Mouse (Mus musculus): ENCODE data around the gene Ust. TPM values are rescaled to one million over a fixed set of nuclear protein-coding genes. Genes with fewer than 3 reads are reported as not detected.

The Ust gene
- polyA plus RNA-seq, 1 experiment from 2014 or later, result 10.5 TPM

DNA sequence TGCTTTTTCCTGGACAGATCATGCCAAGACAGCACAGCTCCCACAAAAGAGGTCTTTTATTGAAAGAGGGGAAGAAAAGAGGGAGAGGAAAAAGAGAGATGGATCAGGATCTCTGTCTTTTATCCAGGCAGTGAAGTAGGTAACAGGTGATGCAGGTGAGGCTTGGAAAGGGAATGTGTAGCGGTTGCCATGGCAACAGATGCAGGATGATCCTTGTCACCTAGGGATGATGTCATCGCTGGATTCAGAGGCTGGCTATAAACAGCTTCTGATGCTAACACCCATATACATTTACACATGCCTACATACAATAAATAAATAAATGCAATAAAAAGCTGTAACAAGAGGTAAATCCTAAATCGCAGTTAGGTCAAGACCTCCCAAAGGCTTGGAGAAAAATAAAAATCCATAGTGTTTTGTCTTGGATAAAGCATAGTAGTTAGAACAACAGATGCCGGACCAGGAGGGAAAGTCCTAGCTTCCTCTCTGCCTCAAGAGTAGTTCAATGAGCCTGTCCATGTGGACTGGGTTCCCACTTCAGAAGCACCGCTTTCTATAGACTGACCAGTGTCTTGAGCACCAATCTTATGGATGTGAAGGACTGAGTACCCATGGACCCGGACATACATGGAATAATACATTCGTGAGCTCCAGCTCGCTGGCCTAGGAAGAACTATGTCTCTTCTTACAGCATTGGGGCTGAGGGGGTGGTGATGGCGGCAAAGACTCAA, 319.4 kb downstream of the Ust start:
- Histone ChIP-seq H3K36me3 (ENCODE audit: control insufficient read depth, insufficient read depth, low read length) (no peaks in the 10 kb centered on the region), H3K4me2 (ENCODE audit: low read depth, low read length) (no peak overlapping the region), H3K9me3 (ENCODE audit: control insufficient read depth, low read length) (no peaks in the 10 kb centered on the region), H3K27me3 (ENCODE audit: control insufficient read depth, insufficient read depth, low read length) (no peaks in the 10 kb centered on the region), H3K4me1 (ENCODE audit: control insufficient read depth, insufficient read depth, low read length) (no peaks in the 10 kb centered on the region), H3K4me3 (ENCODE audit: low read depth, low read length) (no peak overlapping the region), H3K9ac (replicated peaks; ENCODE audit: low read depth, low read length) (no peak overlapping the region), H3K27ac (ENCODE audit: low read depth, low read length) (no peak overlapping the region)
- ATAC-seq (ENCODE audit: low read depth), result no peak
- WGBS, result 92% methylated on average over 9 of the region's 9 CpGs

DNA sequence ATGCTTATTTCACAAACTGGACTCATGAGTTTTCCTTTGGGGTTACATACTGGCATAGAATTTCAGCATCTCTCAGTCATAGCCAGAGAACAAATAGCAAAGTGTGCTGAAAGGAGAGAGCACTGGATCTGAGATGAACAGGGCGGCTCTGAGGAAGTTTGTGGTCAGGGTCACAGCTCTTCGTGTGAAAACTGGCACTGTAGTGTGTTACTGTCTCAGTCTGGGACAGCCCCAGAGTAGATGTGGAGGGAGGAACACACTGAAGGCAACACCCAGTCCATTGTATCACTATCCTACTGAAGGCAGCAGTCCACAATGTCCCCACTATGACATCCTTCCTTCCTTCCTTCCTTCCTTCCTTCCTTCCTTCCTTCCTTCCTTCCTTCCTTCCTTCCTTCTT, 321.0 kb downstream of the Ust start:
- H3K36me3 ChIP-seq (ENCODE audit: control insufficient read depth, insufficient read depth, low read length), result no peaks in the 10 kb centered on the region
- 53% methylated on average over 2 of the region's 2 CpGs for WGBS
- no peak for ATAC-seq (ENCODE audit: low read depth)

DNA sequence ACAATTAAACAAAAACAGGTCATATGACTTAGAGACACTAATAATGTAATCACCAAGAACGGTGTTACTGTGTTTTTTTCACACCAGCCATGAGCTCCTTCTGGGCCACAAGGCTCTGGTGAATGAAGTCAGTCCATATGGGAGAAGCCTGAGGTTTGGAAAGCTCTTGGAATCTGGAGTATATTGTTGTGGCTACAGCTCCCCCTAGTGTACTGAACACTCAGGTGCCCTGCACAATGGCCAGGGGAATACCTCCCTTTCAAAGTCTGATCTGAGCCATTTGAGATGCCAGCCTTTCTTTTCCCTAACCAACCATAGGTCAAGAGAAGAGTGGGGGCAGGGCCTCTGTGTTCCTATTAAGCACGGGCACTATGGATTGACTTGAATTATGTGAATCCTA, 322.3 kb downstream of the Ust start:
- H3K4me1 ChIP-seq (ENCODE audit: control insufficient read depth, insufficient read depth, low read length), result no peaks in the 10 kb centered on the region
- H3K9me3 ChIP-seq (ENCODE audit: control insufficient read depth, low read length), result no peaks in the 10 kb centered on the region
- no peaks in the 10 kb centered on the region for H3K27me3 ChIP-seq (ENCODE audit: control insufficient read depth, insufficient read depth, low read length)
- WGBS, result 2% methylated on average over 2 of the region's 2 CpGs
- no peak overlapping the region for H3K9ac ChIP-seq (replicated peaks; ENCODE audit: low read depth, low read length)
- H3K36me3 ChIP-seq (ENCODE audit: control insufficient read depth, insufficient read depth, low read length), result no peaks in the 10 kb centered on the region
- no peak overlapping the region for H3K4me2 ChIP-seq (ENCODE audit: low read depth, low read length)
- no peak overlapping the region for H3K4me3 ChIP-seq (ENCODE audit: low read depth, low read length)
- ATAC-seq (ENCODE audit: low read depth), result peak; percentile 93
- no peak overlapping the region for H3K27ac ChIP-seq (ENCODE audit: low read depth, low read length)

More for the DNA sequence above, 321.0 kb downstream of the Ust start:
- Histone ChIP-seq H3K27ac (ENCODE audit: low read depth, low read length) (no peak overlapping the region), H3K9ac (replicated peaks; ENCODE audit: low read depth, low read length) (no peak overlapping the region), H3K9me3 (ENCODE audit: control insufficient read depth, low read length) (no peaks in the 10 kb centered on the region), H3K4me3 (ENCODE audit: low read depth, low read length) (no peak overlapping the region), H3K27me3 (ENCODE audit: control insufficient read depth, insufficient read depth, low read length) (no peaks in the 10 kb centered on the region), H3K4me2 (ENCODE audit: low read depth, low read length) (no peak overlapping the region), H3K4me1 (ENCODE audit: control insufficient read depth, insufficient read depth, low read length) (no peaks in the 10 kb centered on the region)

DNA sequence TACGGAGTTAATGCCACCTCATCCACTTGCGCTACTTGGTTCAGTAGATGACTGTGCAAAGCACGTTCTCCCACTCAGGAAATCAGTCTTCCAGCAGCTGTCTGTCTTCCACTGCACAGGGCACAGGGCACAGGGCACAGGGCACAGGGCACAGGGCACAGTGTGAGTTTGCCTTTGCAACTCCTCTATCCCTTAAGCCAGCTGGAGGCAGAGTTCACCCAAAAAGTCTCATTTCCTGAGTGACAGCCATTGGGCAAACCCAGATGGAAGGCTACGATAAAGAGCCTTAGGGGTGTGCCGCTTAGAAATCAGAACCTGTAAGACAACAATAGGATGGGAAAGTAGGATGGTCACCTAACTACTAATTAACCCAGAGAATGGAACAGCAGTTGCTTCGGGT, 322.9 kb downstream of the Ust start:
- H3K4me2 ChIP-seq (ENCODE audit: low read depth, low read length), result no peak overlapping the region
- no peaks in the 10 kb centered on the region for H3K9me3 ChIP-seq (ENCODE audit: control insufficient read depth, low read length)
- H3K4me1 ChIP-seq (ENCODE audit: control insufficient read depth, insufficient read depth, low read length), result no peaks in the 10 kb centered on the region
- H3K27ac ChIP-seq (ENCODE audit: low read depth, low read length), result no peak overlapping the region
- H3K9ac ChIP-seq (replicated peaks; ENCODE audit: low read depth, low read length), result no peak overlapping the region
- no peaks in the 10 kb centered on the region for H3K27me3 ChIP-seq (ENCODE audit: control insufficient read depth, insufficient read depth, low read length)
- 64% methylated on average over 6 of the region's 6 CpGs for WGBS
- no peak overlapping the region for H3K4me3 ChIP-seq (ENCODE audit: low read depth, low read length)
- H3K36me3 ChIP-seq (ENCODE audit: control insufficient read depth, insufficient read depth, low read length), result no peaks in the 10 kb centered on the region
- ATAC-seq (ENCODE audit: low read depth), result no peak

DNA sequence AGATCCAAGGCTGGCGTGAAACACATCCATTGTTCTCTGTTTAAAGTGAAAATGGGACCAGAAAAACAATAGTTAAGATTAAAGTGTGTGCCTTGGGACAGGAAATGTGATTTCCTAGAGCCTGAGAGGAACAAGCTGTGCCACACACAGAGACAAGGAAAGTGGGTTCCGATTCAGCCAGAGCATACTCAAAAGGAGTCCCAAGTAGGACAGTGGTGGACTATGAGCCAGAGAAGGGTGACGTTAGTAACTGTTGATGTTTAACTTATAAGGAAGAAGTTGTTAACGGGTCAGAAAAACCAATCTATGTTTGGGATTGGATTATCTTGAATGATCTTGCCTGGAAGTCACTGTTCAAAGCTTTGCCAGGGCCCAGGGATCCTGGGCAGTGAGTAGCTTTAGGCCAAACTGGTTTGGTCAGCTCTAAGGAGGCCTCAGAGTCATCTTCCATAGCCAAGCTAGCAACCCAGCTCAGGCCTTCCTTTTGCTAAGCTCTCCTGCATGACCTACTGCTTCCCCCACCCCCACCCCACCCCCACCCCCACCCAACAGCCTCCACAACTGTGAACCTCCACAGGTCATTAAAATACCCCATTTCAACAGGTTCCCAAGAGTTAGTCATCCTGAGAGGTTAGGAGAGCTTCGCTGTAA, 329.2 kb downstream of the Ust start:
- no peak for ATAC-seq (ENCODE audit: low read depth)
- no peak overlapping the region for H3K4me3 ChIP-seq (ENCODE audit: low read depth, low read length)
- no peaks in the 10 kb centered on the region for H3K27me3 ChIP-seq (ENCODE audit: control insufficient read depth, insufficient read depth, low read length)
- no peak overlapping the region for H3K27ac ChIP-seq (ENCODE audit: low read depth, low read length)
- H3K4me2 ChIP-seq (ENCODE audit: low read depth, low read length), result no peak overlapping the region
- H3K9me3 ChIP-seq (ENCODE audit: control insufficient read depth, low read length), result no peaks in the 10 kb centered on the region
- no peaks in the 10 kb centered on the region for H3K4me1 ChIP-seq (ENCODE audit: control insufficient read depth, insufficient read depth, low read length)
- H3K9ac ChIP-seq (replicated peaks; ENCODE audit: low read depth, low read length), result no peak overlapping the region
- H3K36me3 ChIP-seq (ENCODE audit: control insufficient read depth, insufficient read depth, low read length), result no peaks in the 10 kb centered on the region
- 86% methylated on average over 5 of the region's 5 CpGs for WGBS

DNA sequence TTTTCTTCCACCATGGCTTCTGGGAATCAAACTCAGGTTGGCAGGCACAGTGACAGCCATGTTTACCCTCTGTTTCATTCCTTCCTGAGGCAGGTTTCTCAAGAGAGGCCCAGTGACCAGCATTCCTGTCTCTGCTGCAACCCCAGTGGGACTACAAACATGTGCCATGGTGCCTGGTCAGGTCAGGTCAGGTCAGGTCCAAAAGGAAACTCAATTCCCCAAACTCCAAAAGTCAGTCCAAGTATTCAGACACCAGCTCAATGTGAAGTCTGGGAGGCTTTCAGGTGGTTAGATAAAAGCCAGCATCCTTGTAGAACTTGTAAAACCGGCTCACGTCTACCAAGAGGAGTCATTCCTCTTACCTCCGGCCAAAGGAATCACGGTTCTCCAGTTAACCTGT, 333.0 kb downstream of the Ust start:
- H3K27ac ChIP-seq (ENCODE audit: low read depth, low read length), result no peak overlapping the region
- H3K4me1 ChIP-seq (ENCODE audit: control insufficient read depth, insufficient read depth, low read length), result no peaks in the 10 kb centered on the region

DNA sequence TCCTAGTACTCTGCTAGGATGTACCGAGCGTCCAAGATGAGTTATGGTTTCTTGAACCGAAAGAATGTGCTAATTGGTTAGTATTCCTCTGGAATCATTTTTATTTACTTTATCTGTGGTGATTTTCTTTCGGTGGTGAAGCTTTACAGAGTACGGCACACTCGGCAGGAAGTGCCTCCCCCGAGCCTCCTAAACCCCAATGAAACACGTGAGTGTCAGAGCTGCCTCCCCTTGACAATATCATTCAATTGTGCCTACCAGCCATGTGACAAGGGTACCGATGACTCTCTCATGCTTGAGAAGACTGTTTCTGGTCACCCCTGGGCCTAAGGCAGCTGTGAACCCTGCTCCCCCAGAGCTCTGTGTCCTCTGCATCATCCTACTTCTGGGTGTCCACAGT, 333.9 kb downstream of the Ust start:
- H3K9ac ChIP-seq (replicated peaks; ENCODE audit: low read depth, low read length), result no peak overlapping the region
- no peak overlapping the region for H3K4me2 ChIP-seq (ENCODE audit: low read depth, low read length)
- H3K36me3 ChIP-seq (ENCODE audit: control insufficient read depth, insufficient read depth, low read length), result no peaks in the 10 kb centered on the region
- no peaks in the 10 kb centered on the region for H3K4me1 ChIP-seq (ENCODE audit: control insufficient read depth, insufficient read depth, low read length)
- no peak overlapping the region for H3K27ac ChIP-seq (ENCODE audit: low read depth, low read length)
- no peak overlapping the region for H3K4me3 ChIP-seq (ENCODE audit: low read depth, low read length)
- H3K27me3 ChIP-seq (ENCODE audit: control insufficient read depth, insufficient read depth, low read length), result no peaks in the 10 kb centered on the region
- H3K9me3 ChIP-seq (ENCODE audit: control insufficient read depth, low read length), result no peaks in the 10 kb centered on the region
- 54% methylated on average over 9 of the region's 9 CpGs for WGBS
- ATAC-seq (ENCODE audit: low read depth), result no peak; the same call in 1 of the 2 replicates

More for the DNA sequence above, 333.0 kb downstream of the Ust start:
- 93% methylated on average over 4 of the region's 4 CpGs for WGBS
- Histone ChIP-seq H3K27me3 (ENCODE audit: control insufficient read depth, insufficient read depth, low read length) (no peaks in the 10 kb centered on the region), H3K9me3 (ENCODE audit: control insufficient read depth, low read length) (no peaks in the 10 kb centered on the region), H3K36me3 (ENCODE audit: control insufficient read depth, insufficient read depth, low read length) (no peaks in the 10 kb centered on the region), H3K4me2 (ENCODE audit: low read depth, low read length) (no peak overlapping the region), H3K9ac (replicated peaks; ENCODE audit: low read depth, low read length) (no peak overlapping the region), H3K4me3 (ENCODE audit: low read depth, low read length) (no peak overlapping the region)
- no peak for ATAC-seq (ENCODE audit: low read depth)

DNA sequence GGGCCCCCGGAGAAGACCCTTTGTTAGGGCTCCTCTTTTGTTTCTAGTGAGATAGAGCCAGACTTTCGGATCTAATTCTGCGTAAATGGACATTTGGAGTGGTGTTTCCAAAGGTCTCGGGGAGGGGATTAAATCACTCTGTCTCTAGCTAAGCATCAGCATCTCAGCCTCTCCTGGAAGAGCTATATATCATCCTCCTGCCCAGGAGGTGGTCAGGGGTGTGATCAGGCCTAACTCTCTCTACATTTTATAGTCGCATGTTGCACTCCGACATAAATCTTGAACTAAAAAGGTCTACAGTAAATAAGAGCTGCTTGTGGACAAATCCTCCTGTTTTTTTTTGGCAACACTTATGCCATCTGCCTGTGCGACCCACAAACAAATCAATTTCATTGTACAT, 335.5 kb downstream of the Ust start:
- H3K27ac ChIP-seq (ENCODE audit: low read depth, low read length), result no peak overlapping the region
- no peak overlapping the region for H3K9ac ChIP-seq (replicated peaks; ENCODE audit: low read depth, low read length)
- H3K36me3 ChIP-seq (ENCODE audit: control insufficient read depth, insufficient read depth, low read length), result no peaks in the 10 kb centered on the region
- ATAC-seq (ENCODE audit: low read depth), result no peak
- 34% methylated on average over 7 of the region's 7 CpGs for WGBS
- no peaks in the 10 kb centered on the region for H3K27me3 ChIP-seq (ENCODE audit: control insufficient read depth, insufficient read depth, low read length)
- H3K9me3 ChIP-seq (ENCODE audit: control insufficient read depth, low read length), result no peaks in the 10 kb centered on the region
- H3K4me1 ChIP-seq (ENCODE audit: control insufficient read depth, insufficient read depth, low read length), result no peaks in the 10 kb centered on the region
- no peak overlapping the region for H3K4me2 ChIP-seq (ENCODE audit: low read depth, low read length)
- no peak overlapping the region for H3K4me3 ChIP-seq (ENCODE audit: low read depth, low read length)

DNA sequence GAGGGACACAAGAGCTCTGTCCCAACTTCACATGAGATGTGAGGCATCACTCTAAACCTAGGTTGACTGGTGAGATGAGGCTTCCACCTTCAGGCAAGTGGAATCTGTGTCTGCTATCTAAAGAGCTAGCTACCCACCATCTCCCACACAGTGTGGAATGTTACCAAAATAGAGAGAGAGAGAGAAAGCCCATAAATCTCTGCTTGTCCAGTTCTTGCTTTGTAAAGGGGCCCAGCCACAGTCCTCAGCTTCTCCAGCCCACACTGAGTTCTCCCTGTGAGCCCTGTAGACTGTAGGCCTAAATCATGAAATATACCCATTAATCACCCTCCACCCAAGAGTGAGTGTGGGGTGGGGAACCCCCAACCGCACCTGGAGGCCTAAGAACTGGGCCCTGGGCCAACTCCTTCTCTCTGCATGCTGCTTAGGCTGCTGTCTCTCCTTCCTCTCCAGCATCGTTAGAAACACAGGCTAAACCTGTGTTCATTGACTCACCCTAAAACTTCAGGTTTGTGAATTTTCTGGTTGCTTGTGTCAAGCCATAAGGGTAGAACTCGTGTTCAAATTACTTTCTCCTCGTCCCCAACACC, 336.9 kb downstream of the Ust start:
- Histone ChIP-seq H3K9ac (replicated peaks; ENCODE audit: low read depth, low read length) (no peak overlapping the region), H3K27ac (ENCODE audit: low read depth, low read length) (no peak overlapping the region), H3K4me2 (ENCODE audit: low read depth, low read length) (no peak overlapping the region), H3K4me1 (ENCODE audit: control insufficient read depth, insufficient read depth, low read length) (no peaks in the 10 kb centered on the region), H3K9me3 (ENCODE audit: control insufficient read depth, low read length) (no peaks in the 10 kb centered on the region), H3K27me3 (ENCODE audit: control insufficient read depth, insufficient read depth, low read length) (no peaks in the 10 kb centered on the region), H3K4me3 (ENCODE audit: low read depth, low read length) (no peak overlapping the region), H3K36me3 (ENCODE audit: control insufficient read depth, insufficient read depth, low read length) (no peaks in the 10 kb centered on the region)
- no peak for ATAC-seq (ENCODE audit: low read depth)
- WGBS, result 72% methylated on average over 4 of the region's 4 CpGs

Data from neural tube, embryonic 14.5 days (tissue).